Mouse (Mus musculus) MEL (cell line): ENCODE results near the gene Ubap1. TPM values are rescaled to one million over a fixed set of nuclear protein-coding genes. Genes with fewer than 3 reads are reported as not detected.

Source experiments
- DNase-seq: peaks from one replicate; pipeline ENCODE4 v3.0.0; 2011; ENCODE audit warnings: low read depth, low spot score
- H3K27ac ChIP-seq: 2 replicates; pipeline ENCODE4 v1.5.1; 2012; ENCODE audit warnings: low read depth, mild to moderate bottlenecking, control low read depth, low read length, moderate library complexity; ENCODE audit not compliant: control insufficient read depth
- H3K27me3 ChIP-seq, 2 experiments: fragments of 150-350 bp in 1 of 2; sonication (generic) in 1 of 2; 2 replicates each; pipeline ENCODE4 v1.6.1; 2012; ENCODE audit warnings: low read length in 2 of 2, mild to moderate bottlenecking in 2 of 2, improper control_type of control experiment in 1 of 2, moderate library complexity in 1 of 2; ENCODE audit not compliant: insufficient read depth in 2 of 2, control insufficient read depth in 1 of 2
- H3K36me3 ChIP-seq, 2 experiments: 2 replicates each; pipeline ENCODE4 v1.6.1; 2012 to 2014; ENCODE audit warnings: low read length in 2 of 2, improper control_type of control experiment in 1 of 2, inconsistent platforms in 1 of 2, mild to moderate bottlenecking in 1 of 2; ENCODE audit not compliant: insufficient read depth in 2 of 2, control insufficient read depth in 1 of 2
- H3K4me1 ChIP-seq, 2 experiments: fragments of 150-350 bp in 1 of 2; sonication (generic) in 1 of 2; 2 replicates each; pipeline ENCODE4 v1.6.1; 2012; ENCODE audit warnings: low read length in 2 of 2, improper control_type of control experiment in 1 of 2, mild to moderate bottlenecking in 1 of 2; ENCODE audit not compliant: insufficient read depth in 2 of 2, control insufficient read depth in 1 of 2
- H3K4me3 ChIP-seq, 2 experiments: fragments of 150-350 bp in 1 of 2; sonication (generic) in 1 of 2; 2 replicates each; pipeline ENCODE4 v1.5.1; 2012; ENCODE audit warnings: low read depth in 2 of 2, low read length in 2 of 2, mild to moderate bottlenecking in 2 of 2, moderate library complexity in 2 of 2, control low read depth in 1 of 2, improper control_type of control experiment in 1 of 2; ENCODE audit not compliant: control insufficient read depth in 1 of 2, insufficient read depth in 1 of 2
- H3K79me2 ChIP-seq: 2 replicates; pipeline ENCODE4 v1.6.1; 2012; ENCODE audit warnings: mild to moderate bottlenecking, low read length, moderate library complexity; ENCODE audit not compliant: control insufficient read depth, poor library complexity, insufficient read depth
- H3K9ac ChIP-seq: 2 replicates; pipeline ENCODE4 v1.6.1; 2012; ENCODE audit warnings: low read depth, mild to moderate bottlenecking, control low read depth, low read length, moderate library complexity; ENCODE audit not compliant: control insufficient read depth, poor library complexity, severe bottlenecking
- H3K9me3 ChIP-seq: fragments of 150-350 bp; sonication (generic); replicated peaks from 2 replicates; pipeline ENCODE4 v1.6.1; 2012; ENCODE audit warnings: mild to moderate bottlenecking, low read length, improper control_type of control experiment, moderate library complexity; ENCODE audit not compliant: insufficient read depth
- CHD1 ChIP-seq: IDR thresholded peaks from 2 replicates; pipeline ENCODE4 v1.6.1; 2012; ENCODE audit warnings: low read depth, mild to moderate bottlenecking, inconsistent platforms, low read length, improper control_type of control experiment
- CHD2 ChIP-seq: IDR thresholded peaks from 2 replicates; pipeline ENCODE4 v1.6.1; 2011; ENCODE audit warnings: low read length, improper control_type of control experiment
- CTCF ChIP-seq, 3 experiments: IDR thresholded peaks in 2 of 3; conservative IDR thresholded peaks in 1 of 3; 2 replicates each; pipeline ENCODE4 v1.5.1; 2011 to 2012; ENCODE audit warnings: low read length in 3 of 3, low read depth in 2 of 3, mild to moderate bottlenecking in 2 of 3, improper control_type of control experiment in 1 of 3, inconsistent platforms in 1 of 3, mixed read lengths in 1 of 3, moderate library complexity in 1 of 3; ENCODE audit not compliant: control insufficient read depth in 1 of 3, insufficient read depth in 1 of 3, poor library complexity in 1 of 3, severe bottlenecking in 1 of 3
- ELF1 ChIP-seq: IDR thresholded peaks from 2 replicates; pipeline ENCODE4 v1.6.1; 2014; ENCODE audit warnings: low read depth, mild to moderate bottlenecking, inconsistent platforms, low read length, improper control_type of control experiment, moderate library complexity
- ETS1 ChIP-seq: IDR thresholded peaks from 2 replicates; pipeline ENCODE4 v1.6.1; 2012; ENCODE audit warnings: low read depth, mild to moderate bottlenecking, inconsistent platforms, low read length, improper control_type of control experiment, moderate library complexity
- GABPA ChIP-seq: IDR thresholded peaks from 2 replicates; pipeline ENCODE4 v1.6.1; 2012; ENCODE audit warnings: low read depth, mild to moderate bottlenecking, inconsistent platforms, low read length, improper control_type of control experiment, moderate library complexity
- GATA1 ChIP-seq: IDR thresholded peaks from 2 replicates; pipeline ENCODE4 v1.6.1; 2011; ENCODE audit warnings: low read depth, low read length, improper control_type of control experiment
- KAT2A ChIP-seq: conservative IDR thresholded peaks from 2 replicates; pipeline ENCODE4 v1.6.1; 2012; ENCODE audit warnings: low read depth, low read length, improper control_type of control experiment, inconsistent platforms
- MAFK ChIP-seq: IDR thresholded peaks from 2 replicates; pipeline ENCODE4 v1.6.1; 2011; ENCODE audit warnings: low read depth, mild to moderate bottlenecking, low read length, improper control_type of control experiment, borderline replicate concordance
- MAZ ChIP-seq: IDR thresholded peaks from 2 replicates; pipeline ENCODE4 v1.6.1; 2012; ENCODE audit warnings: low read depth, mild to moderate bottlenecking, inconsistent platforms, low read length, improper control_type of control experiment
- MEF2A ChIP-seq: IDR thresholded peaks from 2 replicates; pipeline ENCODE4 v1.6.1; 2014; ENCODE audit warnings: low read depth, mild to moderate bottlenecking, inconsistent platforms, low read length, improper control_type of control experiment; ENCODE audit not compliant: poor library complexity, insufficient replicate concordance, severe bottlenecking; ENCODE audit errors: extremely low read depth
- MXI1 ChIP-seq: IDR thresholded peaks from 2 replicates; pipeline ENCODE4 v1.6.1; 2011; ENCODE audit warnings: mild to moderate bottlenecking, low read depth, low read length, improper control_type of control experiment
- MYB ChIP-seq: IDR thresholded peaks from 2 replicates; pipeline ENCODE4 v1.6.1; 2011; ENCODE audit warnings: mild to moderate bottlenecking, low read depth, low read length, improper control_type of control experiment
- NELFE ChIP-seq: IDR thresholded peaks from 2 replicates; pipeline ENCODE4 v1.6.1; 2011; ENCODE audit warnings: low read depth, low read length, improper control_type of control experiment
- NRF1 ChIP-seq: IDR thresholded peaks from 2 replicates; pipeline ENCODE4 v1.6.1; 2014; ENCODE audit warnings: low read depth, mild to moderate bottlenecking, inconsistent platforms, low read length, improper control_type of control experiment, moderate library complexity; ENCODE audit not compliant: poor library complexity, insufficient read depth, severe bottlenecking
- POLR2A ChIP-seq, 2 experiments: IDR thresholded peaks; 2 replicates each; pipeline ENCODE4 v1.6.1; 2011 to 2012; ENCODE audit warnings: low read length in 2 of 2, mild to moderate bottlenecking in 2 of 2, control low read depth in 1 of 2, improper control_type of control experiment in 1 of 2, low read depth in 1 of 2, moderate library complexity in 1 of 2; ENCODE audit not compliant: control insufficient read depth in 1 of 2, insufficient read depth in 1 of 2, poor library complexity in 1 of 2
- POLR2AphosphoS2 ChIP-seq: IDR thresholded peaks from 2 replicates; pipeline ENCODE4 v1.6.1; 2011; ENCODE audit warnings: low read length, improper control_type of control experiment
- POLR2AphosphoS5 ChIP-seq: IDR thresholded peaks from 2 replicates; pipeline ENCODE4 v1.6.1; 2012; ENCODE audit warnings: low read depth, borderline replicate concordance, mild to moderate bottlenecking, inconsistent platforms, low read length, moderate library complexity, mixed read lengths
- RAD21 ChIP-seq: IDR thresholded peaks from 2 replicates; pipeline ENCODE4 v1.6.1; 2011; ENCODE audit warnings: mild to moderate bottlenecking, low read depth, low read length, improper control_type of control experiment
- RCOR1 ChIP-seq: IDR thresholded peaks from 2 replicates; pipeline ENCODE4 v1.6.1; 2012; ENCODE audit warnings: low read depth, mild to moderate bottlenecking, inconsistent platforms, low read length, improper control_type of control experiment
- SMC3 ChIP-seq: IDR thresholded peaks from 2 replicates; pipeline ENCODE4 v1.6.1; 2011; ENCODE audit warnings: low read depth, low read length, improper control_type of control experiment
- TAL1 ChIP-seq: IDR thresholded peaks from 2 replicates; pipeline ENCODE4 v1.6.1; 2012; ENCODE audit warnings: mild to moderate bottlenecking, inconsistent platforms, low read length, moderate library complexity, mixed read lengths
- TBP ChIP-seq: IDR thresholded peaks from 2 replicates; pipeline ENCODE4 v1.8.0; 2011; ENCODE audit warnings: low read depth, low read length, improper control_type of control experiment
- USF1 ChIP-seq: IDR thresholded peaks from 2 replicates; pipeline ENCODE4 v1.6.1; 2014; ENCODE audit warnings: low read depth, mild to moderate bottlenecking, inconsistent platforms, low read length, improper control_type of control experiment, moderate library complexity
- USF2 ChIP-seq, 2 experiments: IDR thresholded peaks; 2 replicates each; pipeline ENCODE4 v1.6.1; 2011 to 2012; ENCODE audit warnings: improper control_type of control experiment in 2 of 2, low read length in 2 of 2, borderline replicate concordance in 1 of 2, inconsistent platforms in 1 of 2, low read depth in 1 of 2, mild to moderate bottlenecking in 1 of 2; ENCODE audit not compliant: insufficient read depth in 1 of 2
- ZC3H11A ChIP-seq: IDR thresholded peaks from 2 replicates; pipeline ENCODE4 v1.6.1; 2012; ENCODE audit warnings: low read depth, mild to moderate bottlenecking, inconsistent platforms, low read length, improper control_type of control experiment
- ZMIZ1 ChIP-seq: IDR thresholded peaks from 2 replicates; pipeline ENCODE4 v1.6.1; 2012; ENCODE audit warnings: low read depth, mild to moderate bottlenecking, inconsistent platforms, low read length, improper control_type of control experiment, moderate library complexity
- ZNF384 ChIP-seq: IDR thresholded peaks from 2 replicates; pipeline ENCODE4 v1.6.1; 2012; ENCODE audit warnings: low read depth, mild to moderate bottlenecking, inconsistent platforms, low read length, improper control_type of control experiment
- polyA plus RNA-seq, 2 experiments: library from polyadenylated mRNA; stranded (reverse) in 1 of 2; unstranded in 1 of 2; fragments of >175 nt in 1 of 2; fragments of >200 nt in 1 of 2; gene quantifications; 2 replicates each; pipeline versions ENCODE4 v1.2.1 to v1.2.4; 2012; ENCODE audit warnings: low replicate concordance in 2 of 2, low read depth in 1 of 2; ENCODE audit not compliant: insufficient read length in 2 of 2, insufficient read depth in 1 of 2, missing spikeins in 1 of 2
- total RNA-seq: library from RNA; depleted of rRNA; stranded (reverse); fragments of 300-350 nt; gene quantifications from 2 replicates; pipeline ENCODE4 v1.2.3, GENCODE M21; 2012

Gene Ubap1
- total and polyA plus RNA-seq, 3 experiments = 9.1 to 15.7 TPM; not detected in 1

GRCm38 (mm10) chr4:41318267-41318666 lies 30.5 kb upstream of the Ubap1 start:
- TF ChIP-seq ELF1 (no peak), RAD21 (no peak), KAT2A (no peak), MAFK (no peak), CHD1 (no peak), CTCF (IDR thresholded peaks at IDR 0.05 in 2 of 3, conservative IDR thresholded peaks at IDR 0.05 in 1 of 3; ENCODE audit: control insufficient read depth in 1 of 3, insufficient read depth in 1 of 3, low read depth in 2 of 3, low read length in 3 of 3, poor library complexity in 1 of 3, severe bottlenecking in 1 of 3) (no peak), MEF2A (no peak), POLR2A (IDR thresholded peaks at IDR 0.05; ENCODE audit: control insufficient read depth in 1 of 2, insufficient read depth in 1 of 2, low read depth in 1 of 2, low read length in 2 of 2, poor library complexity in 1 of 2) (no peak), MAZ (no peak), MXI1 (no peak), POLR2AphosphoS5 (no peak), POLR2AphosphoS2 (no peak), NRF1 (no peak), TAL1 (no peak), ZNF384 (no peak), USF1 (no peak), GABPA (no peak), USF2 (IDR thresholded peaks at IDR 0.05; ENCODE audit: borderline replicate concordance in 1 of 2, insufficient read depth in 1 of 2, low read depth in 1 of 2, low read length in 2 of 2) (no peak), TBP (no peak)
- no peaks in the 10 kb centered on the region for H3K9me3 ChIP-seq
- H3K9ac ChIP-seq = no peak overlapping the region
- no peak overlapping the region for H3K4me3 ChIP-seq
- peaks cover 0 to 11% of the 10 kb centered on the region in 2 experiments; a peak in 2 of 4 replicates for H3K4me1 ChIP-seq
- no peak overlapping the region for H3K27ac ChIP-seq
- H3K27me3 ChIP-seq = no peaks in the 10 kb centered on the region
- H3K36me3 ChIP-seq = peaks cover 0 to 10% of the 10 kb centered on the region in 2 experiments; a peak in 2 of 4 replicates
- peaks cover 13% of the 10 kb centered on the region for H3K79me2 ChIP-seq
- no peak for DNase-seq

DNA sequence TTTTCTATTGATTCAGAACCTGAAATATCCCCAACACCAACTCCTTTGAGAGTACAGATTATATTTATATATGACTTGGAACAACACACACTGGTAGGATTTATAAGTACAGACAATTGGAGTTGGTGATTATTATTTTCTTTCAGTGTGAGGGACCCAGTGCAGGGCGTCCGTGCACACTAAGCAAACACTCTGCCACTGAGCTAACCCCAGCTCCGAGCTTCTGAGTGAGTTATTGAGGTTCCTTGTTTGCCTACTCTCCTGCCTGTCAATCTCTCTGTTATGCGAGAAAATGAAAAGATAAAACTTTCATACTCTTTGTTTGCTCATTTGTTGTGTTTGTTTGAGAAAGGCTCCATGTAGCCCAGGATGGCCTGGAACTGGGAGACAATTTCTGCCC lies 27.8 kb upstream of the Ubap1 start:
- Histone ChIP-seq H3K9ac (no peak overlapping the region), H3K79me2 (no peaks in the 10 kb centered on the region)
- no peak for TF ChIP-seq CHD2
- TF ChIP-seq MYB = no peak
- no peak for TF ChIP-seq RCOR1
- TF ChIP-seq RAD21 = no peak
- no peak for TF ChIP-seq CTCF (IDR thresholded peaks at IDR 0.05 in 2 of 3, conservative IDR thresholded peaks at IDR 0.05 in 1 of 3; ENCODE audit: control insufficient read depth in 1 of 3, insufficient read depth in 1 of 3, low read depth in 2 of 3, low read length in 3 of 3, poor library complexity in 1 of 3, severe bottlenecking in 1 of 3)
- TF ChIP-seq NELFE = no peak
- TF ChIP-seq GATA1 = no peak
- no peak for TF ChIP-seq USF1
- no peak for TF ChIP-seq ETS1
- no peak for TF ChIP-seq ZMIZ1
- TF ChIP-seq CHD1 = no peak
- no peak for TF ChIP-seq POLR2AphosphoS2
- TF ChIP-seq GABPA = no peak
- no peak for TF ChIP-seq POLR2AphosphoS5
- TF ChIP-seq MEF2A = no peak
- TF ChIP-seq SMC3 = no peak
- TF ChIP-seq ZC3H11A = no peak
- TF ChIP-seq, all 39 proteins: peak for 0
- no peak for DNase-seq
- Histone ChIP-seq H3K27ac (no peak overlapping the region), H3K4me1 (no peaks in the 10 kb centered on the region), H3K4me3 (no peak overlapping the region), H3K27me3 (no peaks in the 10 kb centered on the region), H3K9me3 (no peaks in the 10 kb centered on the region), H3K36me3 (no peaks in the 10 kb centered on the region)
